In the genomic region with DNA sequence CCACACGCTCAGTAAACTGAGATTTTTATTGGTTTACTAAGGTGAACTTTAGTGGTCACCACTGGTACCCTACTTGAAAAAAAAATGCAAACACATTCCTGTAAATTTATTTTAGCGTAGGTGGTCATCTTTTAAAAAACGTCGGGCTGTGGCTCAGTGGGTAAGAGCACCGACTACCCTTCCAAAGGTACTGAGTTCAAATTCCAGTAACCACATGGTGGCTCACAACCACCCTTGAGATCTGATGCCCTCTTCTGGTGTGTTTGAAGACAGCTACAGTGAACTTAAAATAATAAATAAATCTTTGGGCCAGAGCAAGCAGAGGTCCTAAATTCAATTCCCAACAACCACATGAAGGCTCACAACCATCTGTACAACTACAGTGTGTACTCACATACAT, we compare ENCODE assay signal across 1 mouse cellular context.
TF ChIP-seq lines count a peak whose summit lies in the region.

No protein-coding gene starts in this region.

TF ChIP-seq in CH12.LX, 34 proteins besides CTCF, POLR2A, EP300 and RAD21:
- TF ChIP-seq SIN3A (IDR thresholded peaks at IDR 0.05; ENCODE audit: low read length) (peak; percentile 16; the same call in 1 of the 2 replicates), MYC (IDR thresholded peaks at IDR 0.05; ENCODE audit: low read depth, low read length) (peak; percentile 75; the same call in 1 of the 2 replicates)
TF ChIP-seq in CH12.LX: peak in this region for 2; not testable (repeated sequence) for 32.
